Mouse (Mus musculus): ENCODE measurements around the gene BC052040.

BC052040 gene

DNA sequence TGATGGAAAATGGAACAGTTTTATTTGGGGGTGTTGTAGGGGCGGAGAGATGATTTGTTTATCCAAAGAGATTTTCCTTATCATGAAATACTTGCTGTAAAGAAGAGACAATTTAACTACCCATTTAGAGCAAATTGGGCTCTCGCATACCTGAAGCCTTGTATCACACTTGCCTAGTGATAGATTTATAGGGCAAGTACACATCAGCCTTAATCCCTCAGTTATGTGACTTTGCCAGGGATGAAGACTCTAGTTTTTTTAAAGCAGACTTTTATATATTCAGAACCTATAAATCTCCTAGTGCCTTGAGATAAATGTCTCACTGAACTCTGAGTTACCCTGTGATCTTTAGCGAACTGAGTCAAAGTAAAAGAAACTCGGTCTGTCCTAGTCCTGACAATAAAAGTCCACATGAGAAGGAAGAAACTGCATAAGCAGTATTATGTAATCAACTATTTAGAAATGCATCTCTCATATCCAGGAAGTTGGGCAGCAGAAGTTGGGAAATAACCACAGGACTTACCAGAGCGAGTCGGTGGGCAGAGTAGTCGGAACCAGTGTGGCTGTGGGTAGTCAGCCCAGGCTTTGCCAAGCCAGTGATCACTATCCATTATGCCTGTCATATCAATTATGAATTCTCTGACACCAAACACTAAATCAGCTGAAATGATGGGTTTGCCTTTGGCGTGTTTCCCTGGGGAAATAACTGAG lies 183.2 kb downstream of the BC052040 start:
- no peak for DNase-seq (ENCODE audit: low read depth, low spot score)

DNA sequence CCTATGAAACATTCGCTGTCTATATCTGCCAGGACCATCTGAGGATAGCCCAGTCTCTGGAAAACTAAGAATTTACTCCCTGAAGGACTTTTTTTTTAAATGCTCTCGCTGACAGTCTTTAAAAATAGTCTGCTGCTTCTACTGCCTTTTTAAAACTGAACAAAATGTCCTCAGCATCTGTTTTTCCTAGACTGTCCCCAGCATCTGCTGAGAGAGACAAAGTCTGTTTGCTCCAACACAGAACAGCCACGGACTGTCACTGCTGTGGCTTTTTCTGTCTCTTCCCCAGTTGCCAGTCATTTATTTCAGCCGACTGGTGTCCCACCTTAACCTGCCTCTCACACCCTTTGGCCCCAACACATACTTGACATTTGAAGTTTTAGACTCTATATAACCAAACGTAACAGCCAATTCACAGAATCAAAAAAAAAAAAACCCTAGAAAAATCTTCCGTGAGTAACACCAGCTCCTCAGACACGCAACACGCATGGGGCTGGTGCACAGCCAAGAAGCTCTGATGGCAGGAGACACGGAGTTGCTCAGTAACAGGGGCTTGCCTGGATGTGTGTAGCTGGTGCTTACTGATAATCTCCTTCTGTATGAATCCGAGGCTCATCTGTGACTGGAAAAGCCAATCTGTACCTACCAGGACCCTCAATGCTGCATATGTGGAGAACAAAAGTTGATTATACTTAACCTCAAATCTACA lies 188.2 kb downstream of the BC052040 start:
- no peak for DNase-seq (ENCODE audit: low read depth, low spot score)

DNA sequence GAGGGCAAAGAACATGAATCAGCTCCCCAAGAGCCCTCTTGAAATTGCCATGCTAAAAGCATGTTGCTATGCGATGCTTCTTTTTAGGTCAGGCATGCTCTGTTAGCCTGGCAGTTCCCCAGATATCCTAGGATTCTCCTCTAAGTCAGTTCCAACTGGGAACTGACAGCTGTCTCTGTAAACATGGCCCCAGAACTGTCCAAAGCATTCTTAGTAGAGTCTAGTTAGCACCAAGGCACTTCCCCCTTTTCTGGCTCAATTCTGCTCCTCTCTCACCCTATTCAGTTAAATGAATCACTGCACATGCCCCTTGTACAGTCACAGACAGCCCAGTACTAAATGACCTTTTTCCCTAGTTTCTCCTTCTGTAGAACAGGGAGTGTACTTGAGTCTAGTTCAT lies 191.2 kb downstream of the BC052040 start:
- DNase-seq (ENCODE audit: low read depth, low spot score) = no peak

DNA sequence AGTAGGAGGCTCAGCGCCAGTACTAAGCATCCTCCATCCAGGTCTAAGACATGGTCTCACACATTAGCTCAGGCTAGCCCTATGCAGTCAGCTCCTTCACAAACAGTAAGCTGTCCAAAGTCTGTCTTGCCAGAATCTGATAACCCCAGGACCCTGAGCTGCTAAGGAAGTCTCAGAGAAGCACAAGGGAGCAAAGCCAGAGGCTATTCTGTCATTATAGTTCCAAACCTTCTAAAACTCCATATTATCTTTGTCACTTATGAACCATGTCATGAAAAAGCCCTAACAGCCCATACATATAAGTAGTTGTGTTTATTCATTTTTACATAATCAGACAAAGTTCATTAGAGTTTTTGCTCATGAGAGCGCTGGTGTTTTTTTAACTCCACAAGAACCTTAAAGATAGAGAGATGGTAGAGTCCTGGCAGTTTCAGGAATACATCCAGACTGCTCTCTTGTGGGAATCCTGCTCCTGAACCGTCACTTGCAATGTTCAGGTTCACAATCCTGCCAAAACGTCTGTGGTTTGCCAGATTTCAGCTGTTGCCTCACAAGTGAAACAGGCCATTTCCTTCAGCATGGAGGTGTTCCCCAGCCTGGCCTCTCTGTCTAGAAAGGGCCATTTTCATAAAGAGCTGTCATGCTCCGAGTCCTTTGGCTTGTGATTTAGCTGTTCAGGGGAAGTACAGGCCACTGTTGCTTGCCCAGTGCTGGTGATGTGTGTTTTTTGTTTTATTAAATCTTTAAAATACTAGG lies 192.8 kb downstream of the BC052040 start:
- DNase-seq (ENCODE audit: low read depth, low spot score) = no peak

DNA sequence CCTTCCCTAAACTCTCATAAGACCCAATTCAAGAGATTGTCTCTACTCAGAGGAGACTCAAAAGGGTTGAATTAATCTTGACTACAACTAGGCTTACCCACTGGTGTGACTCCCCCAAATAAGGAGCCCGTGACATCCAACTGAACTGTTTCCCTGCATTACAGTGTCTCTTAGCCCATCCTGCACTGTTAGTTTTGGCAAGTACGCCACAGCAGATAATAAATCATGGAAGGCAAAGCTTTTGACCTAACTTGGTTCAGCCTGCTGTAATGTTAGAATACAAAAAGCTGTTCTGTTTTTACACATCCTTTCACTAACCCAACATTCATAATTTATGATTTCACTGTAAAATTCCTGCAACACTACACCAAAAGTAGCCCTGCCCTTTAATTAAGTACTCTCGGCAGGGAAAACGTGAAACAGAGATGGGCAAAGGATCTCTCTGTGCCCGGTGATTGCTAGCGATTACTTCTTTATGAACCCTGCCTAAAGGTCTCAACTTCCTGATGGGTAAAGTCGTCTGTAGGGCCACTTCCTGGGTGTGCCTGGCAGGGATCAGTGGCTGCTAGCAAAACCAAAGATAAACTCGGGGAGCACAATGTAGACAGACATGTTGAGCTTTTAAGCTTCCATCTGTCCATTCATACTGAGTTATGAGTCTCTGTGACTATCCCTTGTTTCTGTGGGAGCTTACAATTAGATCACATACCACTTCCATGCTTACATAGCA lies 194.1 kb downstream of the BC052040 start:
- DNase-seq (ENCODE audit: low read depth, low spot score) = peak; percentile 34

DNA sequence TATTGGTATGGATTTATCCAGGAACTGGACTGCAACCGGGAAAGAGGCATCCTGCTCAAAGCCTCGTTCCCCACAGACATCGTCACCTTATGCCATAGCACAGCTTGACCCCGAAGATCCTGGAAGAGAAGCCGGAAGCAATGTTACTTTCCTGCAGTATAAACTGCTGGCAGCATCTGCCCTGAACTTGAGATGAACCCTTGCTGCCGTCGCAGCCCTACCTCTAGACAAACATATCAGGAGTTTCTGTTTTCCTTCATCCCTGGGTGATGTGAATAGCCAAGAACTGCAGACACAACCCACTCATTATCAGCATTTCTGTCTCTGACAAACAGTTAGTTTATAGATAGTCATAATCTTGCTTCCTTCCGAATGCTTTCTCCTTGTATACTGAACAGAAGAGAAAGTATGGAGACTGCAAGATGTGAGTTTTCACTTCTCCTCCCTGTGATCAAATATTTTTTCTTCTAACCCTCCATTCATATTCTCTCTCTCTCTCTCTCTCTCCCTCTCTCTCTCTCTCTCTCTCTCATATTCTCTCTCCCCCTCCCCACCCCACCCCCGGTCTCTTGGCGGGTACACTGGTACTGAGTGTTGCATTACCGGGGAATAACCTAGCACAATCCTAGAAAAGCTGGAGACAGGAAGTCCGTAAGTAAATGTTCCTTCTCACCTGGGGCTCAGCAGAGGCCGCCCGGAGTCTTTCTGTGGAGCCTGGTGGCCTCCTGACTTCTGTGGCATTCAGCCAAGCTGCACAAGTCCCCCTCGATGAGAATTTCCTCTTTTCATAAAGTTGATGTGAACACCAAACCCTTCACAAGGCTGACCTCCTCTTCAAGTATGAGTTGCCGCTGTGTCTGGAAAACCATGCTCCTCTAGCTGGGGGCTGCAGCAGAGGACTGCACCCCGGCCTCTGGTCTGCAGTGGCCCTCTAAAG lies 195.7 kb downstream of the BC052040 start:
- peak; percentile 40 for DNase-seq (ENCODE audit: low read depth, low spot score)

DNA sequence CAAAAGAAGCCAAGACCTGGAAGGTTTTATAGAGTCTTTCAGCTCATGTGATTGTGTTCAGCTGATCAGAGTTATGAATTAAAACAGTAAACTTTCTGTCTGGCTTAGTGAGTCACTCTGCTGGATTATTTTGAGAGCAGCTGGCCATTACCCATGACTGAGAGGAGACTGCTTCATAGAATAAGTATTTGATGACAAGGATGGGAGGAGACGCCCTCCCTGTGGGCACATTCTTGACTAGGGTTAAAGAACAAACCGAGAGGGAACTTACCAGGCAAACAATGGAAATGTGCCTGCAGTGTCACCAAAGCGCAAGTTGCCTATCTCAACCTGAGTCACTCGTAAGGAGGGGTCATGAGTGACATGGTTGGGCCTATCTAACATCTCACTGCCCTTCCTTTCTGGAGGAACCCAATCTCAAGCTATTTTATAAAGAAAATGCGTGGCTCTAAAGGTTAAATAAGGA lies 199.1 kb downstream of the BC052040 start:
- no peak for DNase-seq (ENCODE audit: low read depth, low spot score)

DNA sequence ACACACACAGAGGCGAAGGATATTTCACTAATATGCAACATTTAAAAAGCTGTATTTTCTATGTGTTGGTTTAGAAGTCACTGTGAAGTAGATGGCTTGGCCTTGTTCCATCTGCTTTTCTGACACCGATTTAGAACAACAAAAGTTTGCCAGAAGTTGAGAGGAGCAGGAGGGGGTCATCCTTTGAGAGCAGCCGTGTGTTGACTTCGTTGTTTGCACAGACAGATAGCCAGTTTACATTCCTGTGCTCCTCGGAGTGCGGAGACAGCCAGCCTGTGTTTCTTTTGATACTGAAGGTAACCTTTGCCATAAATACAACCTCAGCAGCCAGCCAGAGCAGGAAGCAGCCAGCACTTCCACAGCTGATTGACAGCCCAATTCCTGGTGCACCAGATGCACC lies 204.2 kb downstream of the BC052040 start:
- no peak for DNase-seq (ENCODE audit: low read depth, low spot score)

DNA sequence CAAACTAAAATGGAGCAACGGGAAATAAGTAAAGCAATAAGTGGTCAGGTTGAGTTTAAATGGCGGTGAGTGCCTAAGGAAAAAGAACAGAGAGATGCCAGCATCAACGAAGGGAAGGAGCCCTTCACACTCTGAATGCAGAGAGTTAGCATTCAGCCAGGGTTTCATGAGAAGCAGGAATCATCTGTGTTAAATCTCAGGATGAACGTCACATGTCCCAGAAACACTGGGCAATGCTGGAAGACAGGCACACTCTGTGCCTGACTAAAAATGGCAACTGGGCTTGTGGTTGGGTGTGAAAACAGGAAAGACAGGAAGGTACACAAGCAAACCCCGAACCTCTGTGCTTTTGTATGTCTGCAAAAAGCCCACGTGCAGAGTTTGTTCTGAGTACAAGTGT lies 217.3 kb downstream of the BC052040 start:
- no peak for DNase-seq (ENCODE audit: low read depth, low spot score)

DNA sequence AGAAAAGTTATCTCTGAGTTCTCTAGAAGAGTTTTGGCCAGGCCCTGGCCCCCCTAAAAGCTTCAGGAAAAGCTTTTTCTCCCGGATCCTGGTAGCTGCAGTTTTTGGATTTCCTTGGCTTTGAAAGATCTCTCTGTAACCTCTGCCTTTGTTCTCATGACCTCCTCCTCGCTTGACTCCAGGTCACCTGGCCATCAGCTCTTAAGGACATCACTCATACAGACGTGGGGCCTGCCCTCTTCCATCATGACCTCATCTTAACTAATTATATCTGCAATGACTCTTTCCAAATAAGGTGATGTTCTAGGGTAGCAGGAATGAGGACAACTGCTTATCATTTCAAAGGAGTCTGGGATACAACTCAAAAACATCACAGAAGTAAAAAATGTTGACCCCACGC lies 226.9 kb downstream of the BC052040 start:
- no peak for DNase-seq (ENCODE audit: low read depth, low spot score)

DNA sequence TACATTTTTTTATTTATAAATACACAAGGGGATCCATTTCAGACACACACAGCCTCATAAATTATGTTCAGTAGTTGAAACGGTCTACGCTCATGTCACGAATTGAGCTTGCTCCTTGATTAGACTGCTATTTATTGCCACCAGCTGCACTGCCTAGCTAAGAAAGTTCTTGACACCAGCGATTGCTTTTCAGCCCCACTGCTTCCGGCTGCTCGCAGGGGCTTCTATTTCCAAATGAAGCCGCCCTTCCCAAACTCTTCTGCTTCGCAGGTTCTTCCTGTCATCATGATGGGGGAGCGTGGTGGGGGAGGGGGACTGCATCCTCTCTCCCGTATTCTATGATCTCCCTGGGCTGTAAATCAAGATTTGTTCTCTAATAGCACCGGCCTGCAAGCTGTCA lies 231.8 kb downstream of the BC052040 start:
- peak; percentile 63 for DNase-seq (ENCODE audit: low read depth, low spot score)

DNA sequence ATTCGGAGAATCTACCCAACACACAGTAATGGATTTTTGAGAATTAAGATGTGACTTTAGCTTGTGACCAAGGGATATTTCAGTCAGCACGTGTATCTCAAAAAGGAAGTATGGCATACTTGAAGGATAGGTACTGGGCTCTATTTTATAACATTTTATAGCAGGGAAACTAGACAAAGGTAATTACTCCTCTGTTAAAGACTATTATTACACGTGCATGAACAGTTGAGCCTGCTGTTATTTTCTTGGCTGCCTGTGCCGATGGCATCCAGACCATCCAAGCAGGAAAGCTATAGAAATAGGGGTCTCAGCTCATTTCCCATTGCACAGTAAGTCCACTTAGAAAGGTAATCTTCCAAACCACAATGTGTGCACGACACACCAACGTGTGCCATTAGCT lies 232.2 kb downstream of the BC052040 start:
- no peak for DNase-seq (ENCODE audit: low read depth, low spot score)

DNA sequence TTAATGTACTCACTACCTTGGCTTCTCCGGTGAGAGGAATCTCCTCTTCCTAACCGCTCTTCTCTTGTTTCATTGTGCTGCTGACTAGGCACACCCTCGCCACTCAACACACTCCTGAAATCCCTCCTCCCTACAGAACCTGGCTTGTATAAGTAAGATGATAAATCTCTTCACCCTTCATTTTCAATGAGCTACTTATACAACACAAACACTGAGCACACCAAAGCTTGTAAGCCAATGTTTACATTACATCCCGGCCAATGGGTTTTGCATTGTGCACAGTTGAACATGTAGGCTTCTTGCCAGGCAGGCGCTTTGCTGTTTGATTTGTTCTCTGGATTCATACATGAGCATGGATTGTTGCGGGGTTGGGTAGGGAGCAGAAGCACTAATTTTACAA lies 236.4 kb downstream of the BC052040 start:
- no peak for DNase-seq (ENCODE audit: low read depth, low spot score)

DNA sequence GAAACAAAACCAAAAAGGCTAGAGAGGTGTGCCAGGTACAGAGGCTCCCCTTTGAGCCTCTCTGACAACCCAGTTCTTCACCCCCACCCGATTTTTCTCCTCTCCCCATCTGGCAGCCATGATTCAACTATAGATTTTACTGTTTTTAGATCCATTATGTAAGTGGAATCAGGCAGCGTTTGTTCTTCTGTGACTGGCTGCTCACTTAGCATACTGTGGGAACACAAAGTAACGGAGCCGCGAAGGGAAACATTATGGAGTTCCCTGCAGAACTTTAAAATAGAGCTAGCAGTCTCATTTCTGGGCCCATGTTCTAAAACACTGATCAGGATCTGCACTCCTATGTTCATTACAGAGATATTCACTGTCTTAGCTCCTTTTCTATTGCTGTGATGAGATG lies 240.8 kb downstream of the BC052040 start:
- no peak for DNase-seq (ENCODE audit: low read depth, low spot score)

Data from mesoderm, embryonic 11.5 days (tissue).